Mouse (Mus musculus) cerebellum, adult 8-10 months (tissue): Measurements from ENCODE around the gene Hist1h3f.
"Not testable (repeated sequence)": the region's sequence is repeated elsewhere in the genome, so short reads cannot be mapped to it uniquely, and the experiment has no call there.

Source experiments
- DNase-seq: peaks from one replicate; pipeline ENCODE4 v3.0.0; 2022

The Hist1h3f gene

GRCm38 (mm10) chr13:23539821-23540220 lies 4.0 kb upstream of the Hist1h3f start:
- not testable (repeated sequence) for DNase-seq

DNA sequence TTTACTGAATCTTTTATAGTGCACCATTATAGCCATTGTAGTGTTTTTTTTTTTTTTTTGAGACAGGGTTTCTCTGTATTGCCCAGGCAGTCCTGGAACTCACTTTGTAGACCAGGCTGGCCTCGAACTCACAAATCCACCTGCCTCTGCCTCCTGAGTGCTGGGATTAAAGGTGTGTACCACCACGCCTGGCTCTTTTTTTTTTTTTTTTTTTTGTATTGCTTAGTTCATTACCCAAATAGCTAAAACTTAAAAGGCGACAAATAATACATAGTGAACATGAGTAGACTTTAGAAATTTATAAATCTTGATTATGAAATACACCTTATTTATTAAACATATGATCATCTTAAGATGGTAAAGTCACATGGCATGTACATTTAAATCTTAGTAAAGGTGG lies 2.4 kb upstream of the Hist1h3f start:
- DNase-seq, result no peak

GRCm38 (mm10) chr13:23542225-23542980 lies 1.4 kb upstream of the Hist1h3f start:
- not testable (repeated sequence) for DNase-seq

DNA sequence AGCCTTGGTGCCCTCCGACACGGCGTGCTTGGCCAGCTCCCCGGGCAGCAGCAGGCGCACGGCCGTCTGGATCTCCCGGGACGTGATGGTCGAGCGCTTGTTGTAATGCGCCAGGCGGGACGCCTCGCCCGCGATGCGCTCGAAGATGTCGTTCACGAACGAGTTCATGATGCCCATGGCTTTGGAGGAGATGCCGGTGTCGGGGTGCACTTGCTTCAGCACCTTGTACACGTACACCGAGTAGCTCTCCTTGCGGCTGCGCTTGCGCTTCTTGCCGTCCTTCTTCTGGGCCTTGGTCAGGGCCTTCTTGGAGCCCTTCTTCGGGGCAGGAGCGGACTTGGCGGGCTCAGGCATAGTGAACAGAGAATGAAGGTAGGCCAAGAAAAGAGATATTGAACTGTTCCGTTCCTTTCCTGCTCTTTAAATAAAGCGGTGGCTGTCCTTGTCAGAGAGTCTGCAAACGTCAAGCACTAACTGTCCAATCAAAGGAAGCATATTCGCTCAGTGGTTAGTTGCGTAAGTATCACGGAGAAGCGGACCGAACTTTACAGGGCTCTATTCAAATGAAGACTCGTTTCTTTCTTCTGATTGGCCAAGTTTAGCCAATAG lies 749 bp upstream of the Hist1h3f start, which contains the start of gene Hist1h2bh:
TSS of gene Hist1h2bh (minus strand) at position 394 of the 609 bp plus-strand sequence.
- peak; percentile 43 for DNase-seq

DNA sequence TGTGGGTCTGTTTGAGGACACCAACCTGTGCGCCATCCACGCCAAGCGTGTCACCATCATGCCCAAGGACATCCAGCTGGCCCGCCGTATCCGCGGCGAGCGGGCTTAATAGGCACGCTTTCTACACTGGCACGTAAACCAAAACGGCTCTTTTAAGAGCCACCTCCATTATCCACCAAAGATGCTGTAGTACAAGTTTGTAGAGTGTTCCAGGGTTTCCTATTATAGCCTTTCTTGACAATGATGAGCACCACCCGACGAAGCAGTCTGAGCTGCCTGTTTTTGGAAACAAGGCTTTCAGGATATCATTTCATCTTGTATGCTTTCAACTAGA lies 902 bp downstream of the Hist1h3f start:
- DNase-seq, result not testable (repeated sequence)

- no peak for DNase-seq
These were observed 2.8 kb downstream of the Hist1h3f start for GRCm38 (mm10) chr13:23546694-23547093.

DNA sequence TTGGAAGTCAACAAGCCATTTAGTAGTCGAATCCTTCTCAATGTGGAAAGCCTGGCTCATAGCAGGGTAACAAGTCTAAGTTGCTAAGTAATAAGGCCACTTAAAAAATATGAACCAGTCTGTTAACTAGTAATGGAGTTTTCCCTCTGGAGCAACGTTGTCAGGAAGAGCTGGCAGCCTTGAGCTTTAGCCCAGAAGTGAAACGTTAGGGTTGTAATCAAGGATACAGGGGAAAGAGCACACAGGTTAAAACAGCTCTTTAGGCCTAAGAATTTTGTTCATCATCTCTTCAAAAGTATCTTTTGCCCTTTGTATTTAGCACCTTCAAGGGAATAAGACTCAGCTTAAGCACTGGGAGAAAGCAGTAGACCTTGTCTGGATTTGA lies 6.9 kb downstream of the Hist1h3f start:
- DNase-seq, result no peak

DNA sequence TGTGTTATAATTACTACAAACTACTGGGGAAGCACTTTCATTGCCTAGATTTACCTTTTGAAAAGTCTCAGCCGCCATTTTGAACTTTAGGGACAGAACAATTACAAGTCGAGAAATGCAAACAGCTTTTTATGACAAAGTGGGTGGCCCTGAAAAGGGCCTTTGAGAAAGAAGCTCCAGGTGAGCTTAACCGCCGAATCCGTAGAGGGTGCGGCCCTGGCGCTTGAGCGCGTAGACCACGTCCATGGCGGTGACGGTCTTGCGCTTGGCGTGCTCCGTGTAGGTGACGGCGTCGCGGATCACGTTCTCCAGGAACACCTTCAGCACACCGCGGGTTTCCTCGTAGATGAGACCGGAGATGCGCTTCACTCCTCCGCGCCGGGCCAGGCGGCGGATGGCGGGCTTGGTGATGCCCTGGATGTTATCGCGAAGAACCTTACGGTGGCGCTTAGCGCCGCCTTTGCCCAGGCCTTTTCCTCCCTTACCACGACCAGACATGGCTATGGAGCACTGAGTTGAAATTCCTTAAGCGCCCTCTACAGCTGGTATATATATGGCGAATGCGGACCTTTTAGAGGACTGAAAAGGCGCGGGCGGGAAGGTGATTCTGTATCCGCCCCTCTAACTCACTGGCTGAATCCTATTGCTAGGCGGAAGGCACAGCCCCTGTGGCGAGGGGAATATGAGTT lies 7.4 kb downstream of the Hist1h3f start, which contains the start of gene Hist1h4f:
TSS of gene Hist1h4f (minus strand) at position 503 of the 689 bp plus-strand sequence.
- DNase-seq, result peak; percentile 88

DNA sequence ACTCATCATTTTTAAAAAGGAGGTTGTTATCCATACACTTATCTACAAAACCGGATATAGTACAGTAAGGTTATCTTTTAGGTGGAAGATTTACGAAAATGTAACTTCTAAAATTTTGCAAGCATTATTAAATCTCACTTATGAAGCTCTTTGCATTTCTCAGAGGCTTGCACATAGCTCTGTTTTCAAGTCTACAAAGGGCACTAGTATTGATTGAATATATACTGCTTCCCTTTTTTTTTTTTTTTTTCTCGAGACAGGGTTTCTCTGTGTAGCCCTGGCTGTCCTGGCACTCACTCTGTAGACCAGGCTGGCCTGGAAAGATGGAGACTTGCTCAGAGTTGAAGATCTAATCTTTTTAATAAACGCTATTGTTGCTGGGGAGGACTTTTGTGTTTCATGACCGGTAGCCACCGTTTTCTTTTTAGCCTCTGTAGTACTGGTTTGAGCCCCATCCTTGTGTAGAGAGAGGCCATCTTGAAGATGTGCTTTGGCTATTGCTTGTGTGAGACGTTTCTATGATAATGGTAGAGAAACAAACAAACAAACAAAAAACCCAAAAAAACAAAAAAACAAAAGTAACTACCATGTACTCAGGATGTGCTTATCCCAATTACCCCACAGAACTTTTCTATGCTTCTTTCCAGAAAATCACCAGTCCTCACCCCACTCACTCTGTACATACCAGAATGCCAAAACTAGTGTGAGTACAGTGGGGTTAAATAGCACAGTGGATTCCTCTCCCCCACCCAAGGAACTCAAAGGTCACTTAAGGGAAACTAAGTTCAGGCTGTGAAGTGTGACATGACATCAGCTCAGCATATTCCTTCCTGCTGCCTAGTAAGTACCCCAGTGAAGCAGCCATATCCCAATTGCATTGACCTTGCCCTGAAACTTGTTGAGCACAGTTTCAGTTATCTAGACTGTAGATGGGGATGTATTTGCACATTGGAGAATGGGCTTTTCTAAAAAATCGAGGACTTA lies 8.4 kb downstream of the Hist1h3f start:
- no peak for DNase-seq

DNA sequence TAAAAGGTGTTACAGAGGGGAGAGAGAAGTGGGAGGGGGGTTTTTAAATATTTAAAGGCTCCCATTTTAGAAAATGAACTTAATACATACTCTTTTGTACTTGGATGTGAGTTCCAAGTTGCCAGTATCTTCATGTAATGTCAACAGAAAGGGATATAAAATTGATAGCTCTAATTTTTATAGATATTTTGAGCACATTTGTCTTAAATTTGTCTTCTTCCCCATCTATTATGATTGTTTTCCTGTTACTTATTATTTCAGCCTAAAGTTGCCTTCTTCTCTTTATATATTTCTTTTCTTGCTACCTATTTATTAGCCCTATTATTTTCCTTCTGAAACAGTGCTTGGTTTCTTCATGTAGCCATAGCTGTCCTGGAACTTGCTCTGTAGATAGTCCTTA lies 9.1 kb downstream of the Hist1h3f start, which contains the start of gene Hist1h1d:
TSS of gene Hist1h1d (plus strand) at position 301 of the 400 bp plus-strand sequence.
- no peak for DNase-seq

DNA sequence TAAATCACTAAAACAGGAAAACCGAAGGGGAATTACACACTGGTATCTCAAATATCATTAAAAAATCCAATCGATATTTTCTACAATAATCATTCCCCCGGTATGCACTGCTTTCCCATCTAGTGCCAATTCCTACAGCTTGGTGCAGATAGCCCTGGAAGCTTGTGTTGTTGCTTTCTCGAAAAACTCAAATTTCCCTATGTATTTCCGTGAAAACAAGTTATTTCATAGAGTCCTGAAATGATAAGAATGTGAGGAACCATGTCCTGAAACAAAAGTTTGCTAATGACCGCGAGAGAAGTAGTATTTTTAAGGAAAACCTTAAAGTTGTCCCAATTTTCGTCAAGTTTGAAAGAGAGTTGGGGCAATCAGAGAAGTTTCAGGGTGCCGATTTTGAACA lies 10.5 kb downstream of the Hist1h3f start:
- DNase-seq, result no peak

GRCm38 (mm10) chr13:23554925-23555838 lies 11.3 kb downstream of the Hist1h3f start:
- DNase-seq, result peak; percentile 60

DNA sequence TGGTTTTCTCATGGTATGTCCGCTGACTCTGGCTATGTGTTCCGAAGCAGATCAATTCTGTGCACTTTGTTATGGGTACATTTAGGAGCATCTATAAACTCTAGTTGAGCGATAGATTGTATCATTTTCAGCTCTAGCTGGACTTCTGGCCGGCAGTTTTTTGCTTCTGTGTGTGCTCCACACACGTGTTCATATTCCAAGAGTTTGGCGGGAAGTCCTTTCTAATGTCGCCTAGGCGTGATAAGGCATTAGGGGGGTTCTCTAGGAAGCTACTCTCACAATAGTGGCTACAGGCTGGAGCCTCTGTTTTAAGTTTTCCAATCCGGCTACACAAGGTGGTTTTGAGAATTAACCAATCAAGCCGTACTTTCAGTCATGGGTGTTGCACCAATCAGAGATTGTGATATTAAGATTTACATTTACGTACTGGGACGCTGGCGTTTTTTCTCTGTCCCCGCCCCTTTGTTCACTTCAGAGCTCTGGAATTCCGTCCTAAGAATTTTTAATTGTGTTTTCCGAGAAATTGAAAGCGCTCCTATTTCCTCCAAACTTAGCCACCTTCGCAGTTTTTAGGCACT lies 12.1 kb downstream of the Hist1h3f start:
- peak; percentile 57 for DNase-seq

DNA sequence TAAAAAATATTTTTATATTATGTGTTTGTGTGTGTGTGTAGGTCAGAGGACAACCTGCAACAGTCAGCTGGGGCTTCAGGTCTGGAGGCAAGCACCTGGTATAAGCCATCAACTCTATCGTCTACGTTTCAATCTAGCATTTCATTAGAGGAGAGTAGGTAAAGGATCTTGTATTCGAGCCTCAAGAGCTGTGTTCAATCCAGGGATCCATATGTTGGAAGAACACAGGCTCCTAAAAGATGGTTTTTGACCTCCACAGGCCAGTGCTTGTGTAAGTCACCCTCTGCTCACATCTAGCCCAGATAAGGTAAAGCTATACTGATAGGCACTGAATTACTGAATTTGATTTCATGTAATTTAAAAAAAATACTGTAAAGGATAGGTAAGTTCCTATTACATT lies 13.1 kb downstream of the Hist1h3f start:
- no peak for DNase-seq

- not testable (repeated sequence) for DNase-seq
These were observed 16.8 kb downstream of the Hist1h3f start for GRCm38 (mm10) chr13:23560699-23561098.

- DNase-seq, result not testable (repeated sequence)
These were observed 17.7 kb downstream of the Hist1h3f start for GRCm38 (mm10) chr13:23561531-23561882.

- peak; percentile 90 for DNase-seq
These were observed 18.2 kb downstream of the Hist1h3f start, which contains the start of gene Hist1h3e for GRCm38 (mm10) chr13:23561883-23562659. Hist1h3e (minus strand) TSS chr13:23562369.

DNA sequence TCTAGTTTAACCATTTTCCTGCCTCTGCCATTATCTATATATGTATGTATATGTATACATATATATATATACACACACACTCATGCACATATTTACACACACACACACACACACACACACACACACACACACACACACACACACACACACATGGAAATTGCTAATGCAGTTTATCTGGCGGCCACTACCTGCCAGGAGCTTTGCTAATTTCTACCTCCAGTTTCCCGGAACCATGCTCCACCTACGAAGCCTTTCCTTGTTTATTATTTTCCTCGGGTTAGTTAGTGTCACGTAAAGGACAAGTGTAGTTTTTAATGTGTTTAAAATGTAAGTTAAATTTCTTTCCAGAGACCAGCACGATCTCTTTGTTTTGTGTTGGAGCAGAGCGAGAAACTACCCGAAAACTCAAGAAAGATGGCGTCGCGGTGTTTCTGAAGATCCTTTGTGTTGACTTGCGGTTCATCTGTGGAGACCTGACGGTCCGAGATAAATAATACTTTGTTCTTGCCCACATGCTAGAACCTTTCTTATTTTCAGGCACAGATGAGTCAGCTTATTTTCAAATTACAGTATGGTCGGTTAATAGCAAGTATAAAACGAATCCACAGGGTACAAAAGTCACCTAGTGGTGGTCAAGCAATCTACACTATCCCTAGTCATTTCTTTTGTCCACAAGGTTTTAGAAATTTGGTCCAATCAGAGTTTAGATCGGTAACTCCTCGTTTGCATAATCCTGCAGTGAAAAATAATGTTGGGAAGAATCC lies 19.0 kb downstream of the Hist1h3f start:
- DNase-seq, result no peak

DNA sequence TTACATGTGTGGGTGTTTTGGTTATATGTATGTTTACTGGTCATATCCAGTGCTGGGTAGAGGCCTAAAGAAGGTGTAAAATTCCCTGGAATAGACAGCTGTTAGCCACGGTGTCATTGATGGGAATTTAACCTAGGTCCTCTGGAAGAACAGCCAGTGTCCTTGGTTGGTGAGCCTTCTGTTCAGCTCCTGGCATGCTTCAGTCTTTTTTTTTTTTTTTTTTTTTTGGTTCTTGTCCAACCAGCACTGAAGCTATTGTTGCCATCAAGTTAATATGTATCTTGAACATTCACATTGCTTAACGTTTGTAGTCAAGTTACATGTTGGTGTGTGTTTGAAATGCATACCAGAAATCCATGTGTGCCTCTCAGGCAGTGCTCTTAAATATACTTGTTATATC lies 20.6 kb downstream of the Hist1h3f start:
- no peak for DNase-seq
